Mouse (Mus musculus) bone marrow macrophage, adult 2 months (primary cell): ENCODE measurements around the gene Immt.

Experiments used
- CTCF ChIP-seq: IDR thresholded peaks from 2 replicates; pipeline ENCODE4 v1.5.1; 2012; ENCODE audit warnings: low read depth, mild to moderate bottlenecking, low read length, moderate library complexity
- POLR2A ChIP-seq: IDR thresholded peaks from 2 replicates; pipeline ENCODE4 v1.6.1; 2012; ENCODE audit warnings: mild to moderate bottlenecking, low read depth, low read length, borderline replicate concordance

DNA sequence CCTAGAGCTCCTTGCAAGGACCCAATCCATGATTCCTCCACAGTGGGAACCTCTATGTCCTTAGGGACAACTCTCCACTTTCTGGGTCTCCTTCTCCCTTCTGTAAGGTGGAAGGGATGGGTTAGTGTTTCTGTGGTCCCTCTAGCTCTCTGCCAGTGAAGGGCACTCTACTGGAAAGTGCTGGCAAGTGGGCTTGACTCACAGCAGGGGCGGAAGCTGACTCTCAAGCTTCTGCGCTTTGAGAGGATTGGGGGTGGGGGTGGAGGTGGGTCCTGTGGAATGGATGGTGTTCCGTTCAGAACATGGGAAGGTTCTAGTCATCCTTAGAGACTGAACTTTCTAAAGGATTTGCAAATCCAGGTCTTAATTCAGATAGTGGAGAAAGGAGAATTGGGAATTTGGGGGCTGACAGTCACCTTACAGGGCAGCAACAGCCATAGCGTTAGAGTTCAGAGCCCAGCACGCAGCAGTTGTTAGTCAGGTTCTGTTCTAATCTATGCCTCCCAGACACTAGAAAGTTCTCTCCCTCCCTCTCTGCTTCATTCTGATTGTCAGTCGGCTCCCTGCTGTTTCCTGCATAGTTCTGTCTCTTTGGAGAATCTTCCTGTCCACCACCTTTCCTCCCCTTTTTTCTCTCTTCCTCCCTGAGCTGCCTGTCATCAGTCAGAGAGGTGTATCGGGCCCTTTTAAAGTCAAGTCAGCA is 30.0 kb upstream of the Immt start:
- TF ChIP-seq POLR2A (no peak), CTCF (no peak)
